ENCODE assay signal across 8 mouse cellular contexts in genomic region chr17:34398058-34398710, GRCm38 (mm10). TPM values are rescaled to one million over a fixed set of nuclear protein-coding genes. Genes with fewer than 3 reads are reported as not detected.
DNase-seq lines count a peak whose midpoint lies in the region; ATAC-seq and TF ChIP-seq lines count a peak whose summit lies in the region.

No protein-coding gene starts in this region.

- no peaks in the 10 kb centered on the region for H3K4me1 ChIP-seq in liver, adult 2 months (ENCODE audit: control insufficient read depth, insufficient read depth, low read length)
- no peaks in the 10 kb centered on the region for H3K4me1 ChIP-seq in intestine, postnatal 0 days (replicated peaks; ENCODE audit: control insufficient read depth, insufficient read depth, low read length)
- no peaks in the 10 kb centered on the region for H3K4me1 ChIP-seq in limb, embryonic 11.5 days (ENCODE audit: control insufficient read depth, insufficient read depth, low read length)
- H3K4me1 ChIP-seq in midbrain, embryonic 15.5 days, result peaks cover 9% of the 10 kb centered on the region
- no peaks in the 10 kb centered on the region for H3K4me1 ChIP-seq in stomach, embryonic 15.5 days

- no peak overlapping the region for H3K27ac ChIP-seq in liver, adult 2 months (replicated peaks; ENCODE audit: insufficient read depth, low read depth, low read length)
- no peak overlapping the region; the same call in 1 of the 2 replicates for H3K27ac ChIP-seq in intestine, postnatal 0 days (ENCODE audit: low read depth, low read length)
- H3K27ac ChIP-seq in limb, embryonic 11.5 days (replicated peaks; ENCODE audit: low read depth, low read length), result no peak overlapping the region
- H3K27ac ChIP-seq in midbrain, embryonic 15.5 days, result peak overlapping the region; percentile 99
- H3K27ac ChIP-seq in stomach, embryonic 15.5 days, result no peak overlapping the region

- ATAC-seq in intestine, postnatal 0 days, result peak; percentile 81
- ATAC-seq in limb, embryonic 11.5 days (ENCODE audit: insufficient number of reproducible peaks, low FRiP score, low TSS enrichment, low read depth), result peak; percentile 65
- ATAC-seq in midbrain, embryonic 15.5 days (replicated peaks), result peak; percentile 91
- ATAC-seq in stomach, embryonic 15.5 days (ENCODE audit: insufficient read depth, low FRiP score, low read depth), result peak; percentile 76

- H3K4me3 ChIP-seq in liver, adult 2 months (ENCODE audit: insufficient read depth, low read depth, low read length), result no peak overlapping the region
- H3K4me3 ChIP-seq in intestine, postnatal 0 days (ENCODE audit: low read depth, low read length), result peak overlapping the region; percentile 51
- H3K4me3 ChIP-seq in limb, embryonic 11.5 days (ENCODE audit: low read depth, low read length), result peak overlapping the region; percentile 52
- H3K4me3 ChIP-seq in midbrain, embryonic 15.5 days, result peak overlapping the region; percentile 65
- H3K4me3 ChIP-seq in stomach, embryonic 15.5 days (replicated peaks), result peak overlapping the region; percentile 52

- H3K27me3 ChIP-seq in liver, adult 2 months (ENCODE audit: control insufficient read depth, insufficient read depth, low read length), result 0 out of 2 replicates have a peak, but pooled peaks cover 2% of the 10 kb centered on the region
- no peaks in the 10 kb centered on the region for H3K27me3 ChIP-seq in intestine, postnatal 0 days (replicated peaks; ENCODE audit: control insufficient read depth, insufficient read depth, low read length)
- H3K27me3 ChIP-seq in limb, embryonic 11.5 days (ENCODE audit: control insufficient read depth, insufficient read depth, low read length), result no peaks in the 10 kb centered on the region
- no peaks in the 10 kb centered on the region for H3K27me3 ChIP-seq in midbrain, embryonic 15.5 days (replicated peaks)
- 0 out of 2 replicates have a peak, but pooled peaks cover 4% of the 10 kb centered on the region for H3K27me3 ChIP-seq in stomach, embryonic 15.5 days (replicated peaks)

- H3K36me3 ChIP-seq in liver, adult 2 months (ENCODE audit: control insufficient read depth, insufficient read depth, low read length), result no peaks in the 10 kb centered on the region
- H3K36me3 ChIP-seq in intestine, postnatal 0 days (ENCODE audit: control insufficient read depth, insufficient read depth), result no peaks in the 10 kb centered on the region
- no peaks in the 10 kb centered on the region for H3K36me3 ChIP-seq in limb, embryonic 11.5 days (ENCODE audit: control insufficient read depth, insufficient read depth, low read length)
- no peaks in the 10 kb centered on the region for H3K36me3 ChIP-seq in midbrain, embryonic 15.5 days (replicated peaks)
- H3K36me3 ChIP-seq in stomach, embryonic 15.5 days, result no peaks in the 10 kb centered on the region

- TF ChIP-seq POLR2A in liver, adult 2 months (IDR thresholded peaks at IDR 0.05; ENCODE audit: extremely low read depth, insufficient read depth, low read length), result no peak

- 0 out of 2 replicates have a peak, but pooled peaks cover 2% of the 10 kb centered on the region for H3K9me3 ChIP-seq in intestine, postnatal 0 days (ENCODE audit: control insufficient read depth)
- no peaks in the 10 kb centered on the region for H3K9me3 ChIP-seq in limb, embryonic 11.5 days (ENCODE audit: control insufficient read depth, low read length)
- no peaks in the 10 kb centered on the region for H3K9me3 ChIP-seq in midbrain, embryonic 15.5 days
- no peaks in the 10 kb centered on the region for H3K9me3 ChIP-seq in stomach, embryonic 15.5 days

- no peaks in the 10 kb centered on the region for H3K79me2 ChIP-seq in liver, adult 2 months (ENCODE audit: control insufficient read depth, insufficient read depth, low read length)

- no peak overlapping the region for H3K9ac ChIP-seq in liver, adult 2 months (ENCODE audit: low read depth, low read length)
- H3K9ac ChIP-seq in intestine, postnatal 0 days (ENCODE audit: low read depth, low read length), result no peak overlapping the region
- no peak overlapping the region; the same call in 1 of the 2 replicates for H3K9ac ChIP-seq in limb, embryonic 11.5 days (ENCODE audit: low read length)
- H3K9ac ChIP-seq in midbrain, embryonic 15.5 days, result no peak overlapping the region
- no peak overlapping the region for H3K9ac ChIP-seq in stomach, embryonic 15.5 days

- no peak for TF ChIP-seq CTCF in liver, adult 2 months (IDR thresholded peaks at IDR 0.05; ENCODE audit: low read depth, low read length)
- TF ChIP-seq CTCF in intestine, postnatal 0 days (IDR thresholded peaks at IDR 0.05; ENCODE audit: low read depth), result no peak

- 18% methylated on average over 9 of the region's 9 CpGs for WGBS in liver, adult 2 months
- WGBS in intestine, postnatal 0 days, result 17% methylated on average over 9 of the region's 9 CpGs
- 15% methylated on average over 9 of the region's 9 CpGs for WGBS in limb, embryonic 11.5 days
- 12% methylated on average over 9 of the region's 9 CpGs for WGBS in midbrain, embryonic 15.5 days
- WGBS in stomach, embryonic 15.5 days, result 14% methylated on average over 9 of the region's 9 CpGs

- peak overlapping the region; percentile 90 for H3K4me2 ChIP-seq in intestine, postnatal 0 days (replicated peaks; ENCODE audit: low read depth)
- H3K4me2 ChIP-seq in limb, embryonic 11.5 days (ENCODE audit: low read depth, severe bottlenecking), result peak overlapping the region; percentile 63; the same call in 1 of the 2 replicates
- H3K4me2 ChIP-seq in midbrain, embryonic 15.5 days, result peak overlapping the region; percentile 66
- peak overlapping the region; percentile 79 for H3K4me2 ChIP-seq in stomach, embryonic 15.5 days

- peak; percentile 69 for DNase-seq in liver, adult 2 months (ENCODE audit: extremely low read depth, low read depth, low spot score)
- no peak for DNase-seq in liver
- peak; percentile 76 for DNase-seq in cerebellum, adult 9-11 months
- peak; percentile 81 to 82 for DNase-seq in heart, adult 18-20 months
- peak; percentile 48 for DNase-seq in limb, embryonic 11.5 days (ENCODE audit: low spot score)

RNA-seq across cellular contexts. Expression of gene BC051142, which starts 0.4 kb away (rescaled TPM):
- not detected in 2 replicates for total RNA-seq in liver, adult 2 months (2014; rRNA removed)
- 0.06 TPM in 1 of 2 replicates, not detected in the other for polyA plus RNA-seq in liver, adult 2 months (2012; rRNA removed)
- total RNA-seq in heart, adult 18-20 months (2021), result not detected
- 1.6 and 1.7 TPM in 2 replicates for polyA plus RNA-seq in intestine, postnatal 0 days (2015; fragmentation: Nextera tagmentation; extraction: Ambion mirVana)
- polyA plus RNA-seq in limb, embryonic 11.5 days (2014; fragmentation: Nextera tagmentation; extraction: Ambion mirVana), result 0.70 and 0.73 TPM in 2 replicates
- polyA plus RNA-seq in midbrain, embryonic 15.5 days (2015; fragmentation: Nextera tagmentation; extraction: Ambion mirVana), result 5.8 and 7.1 TPM in 2 replicates
- polyA plus RNA-seq in stomach, embryonic 15.5 days (2015; fragmentation: Nextera tagmentation; extraction: Ambion mirVana), result 1.1 and 1.3 TPM in 2 replicates

RNA-seq across cellular contexts. Expression of gene Btnl1, which starts 21.3 kb away (rescaled TPM):
- total RNA-seq in liver, adult 2 months (2014; rRNA removed), result not detected in 2 replicates
- not detected in 2 replicates for polyA plus RNA-seq in liver, adult 2 months (2012; rRNA removed)
- not detected for total RNA-seq in heart, adult 18-20 months (2021)
- 114 and 119 TPM in 2 replicates for polyA plus RNA-seq in intestine, postnatal 0 days (2015; fragmentation: Nextera tagmentation; extraction: Ambion mirVana)
- not detected in 2 replicates for polyA plus RNA-seq in limb, embryonic 11.5 days (2014; fragmentation: Nextera tagmentation; extraction: Ambion mirVana)
- polyA plus RNA-seq in midbrain, embryonic 15.5 days (2015; fragmentation: Nextera tagmentation; extraction: Ambion mirVana), result not detected in 2 replicates
- polyA plus RNA-seq in stomach, embryonic 15.5 days (2015; fragmentation: Nextera tagmentation; extraction: Ambion mirVana), result 1.7 and 2.1 TPM in 2 replicates

RNA-seq across cellular contexts. Expression of gene Btnl2, which starts 43.6 kb away (rescaled TPM):
- total RNA-seq in liver, adult 2 months (2014; rRNA removed), result 0.09 TPM in 1 of 2 replicates, not detected in the other
- 0.05 TPM in 1 of 2 replicates, not detected in the other for polyA plus RNA-seq in liver, adult 2 months (2012; rRNA removed)
- total RNA-seq in heart, adult 18-20 months (2021), result under 1 TPM; 0.26 to 0.32 TPM
- polyA plus RNA-seq in intestine, postnatal 0 days (2015; fragmentation: Nextera tagmentation; extraction: Ambion mirVana), result 43.0 and 43.4 TPM in 2 replicates
- polyA plus RNA-seq in limb, embryonic 11.5 days (2014; fragmentation: Nextera tagmentation; extraction: Ambion mirVana), result not detected in 2 replicates
- not detected in 2 replicates for polyA plus RNA-seq in midbrain, embryonic 15.5 days (2015; fragmentation: Nextera tagmentation; extraction: Ambion mirVana)
- 0.53 and 0.94 TPM in 2 replicates for polyA plus RNA-seq in stomach, embryonic 15.5 days (2015; fragmentation: Nextera tagmentation; extraction: Ambion mirVana)

Comparison
In these comparisons a context has a peak if more than half of its experiments do, and no peak if none do; other contexts are left out.
1. RNA of gene Btnl1, which starts 21.3 kb away (polyA plus RNA-seq): 114 to 119 TPM in intestine, postnatal 0 days; 1.7 to 2.1 TPM in stomach, embryonic 15.5 days, not detected in midbrain, embryonic 15.5 days, not detected in liver, adult 2 months and not detected in limb, embryonic 11.5 days; every median in the first group is over 10 times any median in the second.
2. RNA of gene Btnl2, which starts 43.6 kb away (polyA plus RNA-seq): 43.0 to 43.4 TPM in intestine, postnatal 0 days; 0.53 to 0.94 TPM in stomach, embryonic 15.5 days, 0.05 TPM in liver, adult 2 months, not detected in limb, embryonic 11.5 days and not detected in midbrain, embryonic 15.5 days; every median in the first group is over 10 times any median in the second.
3. Peak in every context shown above with its lines, with median percentiles within 50 percentile points of each other: ATAC-seq and H3K4me2 ChIP-seq.